Mouse (Mus musculus) thymus, postnatal 25 days (tissue): ENCODE measurements around the gene 2900026A02Rik.
"Not testable (repeated sequence)": the region's sequence is repeated elsewhere in the genome, so short reads cannot be mapped to it uniquely, and the experiment has no call there.

ENCODE experiments used
- DNase-seq: peaks from one replicate; pipeline ENCODE4 v3.0.0; 2022

2900026A02Rik gene

GRCm38 (mm10) chr5:113119861-113120465 is 101.1 kb downstream of the 2900026A02Rik start:
- DNase-seq: no peak

GRCm38 (mm10) chr5:113119291-113119690 is 101.7 kb downstream of the 2900026A02Rik start:
- DNase-seq: no peak

- no peak for DNase-seq
Observed at GRCm38 (mm10) chr5:113118695-113119094, 102.3 kb downstream of the 2900026A02Rik start.

- DNase-seq: no peak
Observed at GRCm38 (mm10) chr5:113117361-113117760, 103.7 kb downstream of the 2900026A02Rik start.

GRCm38 (mm10) chr5:113115896-113116295 is 105.1 kb downstream of the 2900026A02Rik start:
- no peak for DNase-seq

GRCm38 (mm10) chr5:113114264-113115225 is 106.5 kb downstream of the 2900026A02Rik start:
- DNase-seq: no peak

GRCm38 (mm10) chr5:113113120-113113519 is 107.9 kb downstream of the 2900026A02Rik start:
- no peak for DNase-seq

DNA sequence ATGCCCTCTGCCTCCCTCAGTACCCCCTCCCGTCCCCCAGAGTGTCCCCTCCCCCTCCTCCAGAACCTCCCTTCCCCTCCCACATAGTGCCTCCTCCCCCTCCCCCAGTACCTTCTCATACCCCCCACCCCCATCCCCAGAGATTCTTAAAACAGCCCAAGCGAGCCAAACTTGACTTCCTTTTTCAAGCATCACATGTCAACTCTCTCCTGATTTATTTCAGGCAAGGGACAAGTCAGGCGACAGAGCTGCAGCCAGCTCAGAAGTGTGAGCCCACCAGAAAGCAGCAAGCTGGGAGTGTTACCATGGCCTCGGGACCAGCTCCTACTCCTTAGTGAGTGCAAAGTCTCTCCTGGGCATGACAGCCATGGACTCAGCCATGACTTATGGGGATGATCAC is 109.7 kb downstream of the 2900026A02Rik start:
- no peak for DNase-seq

GRCm38 (mm10) chr5:113110929-113111328 is 110.1 kb downstream of the 2900026A02Rik start:
- no peak for DNase-seq

DNA sequence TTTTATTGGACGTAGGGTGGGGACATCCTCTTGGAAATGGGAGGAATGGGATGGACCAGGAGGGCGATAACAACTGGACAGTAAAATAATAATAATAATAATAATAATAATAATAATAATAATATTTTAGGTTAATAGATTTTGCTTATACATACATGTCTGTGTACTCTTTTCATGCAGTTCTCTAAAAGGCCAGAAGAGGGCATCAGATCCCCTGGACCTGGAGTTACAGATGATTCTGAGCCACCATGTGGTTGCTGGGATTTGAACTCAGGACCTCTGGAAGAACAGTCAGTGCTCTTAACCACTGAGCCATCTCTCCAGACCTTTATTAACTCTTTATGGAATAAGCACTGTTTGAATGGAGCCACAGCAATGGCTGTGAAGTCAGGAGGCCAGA is 111.4 kb downstream of the 2900026A02Rik start:
- not testable (repeated sequence) for DNase-seq

GRCm38 (mm10) chr5:113108165-113108764 is 112.8 kb downstream of the 2900026A02Rik start:
- DNase-seq: no peak

DNA sequence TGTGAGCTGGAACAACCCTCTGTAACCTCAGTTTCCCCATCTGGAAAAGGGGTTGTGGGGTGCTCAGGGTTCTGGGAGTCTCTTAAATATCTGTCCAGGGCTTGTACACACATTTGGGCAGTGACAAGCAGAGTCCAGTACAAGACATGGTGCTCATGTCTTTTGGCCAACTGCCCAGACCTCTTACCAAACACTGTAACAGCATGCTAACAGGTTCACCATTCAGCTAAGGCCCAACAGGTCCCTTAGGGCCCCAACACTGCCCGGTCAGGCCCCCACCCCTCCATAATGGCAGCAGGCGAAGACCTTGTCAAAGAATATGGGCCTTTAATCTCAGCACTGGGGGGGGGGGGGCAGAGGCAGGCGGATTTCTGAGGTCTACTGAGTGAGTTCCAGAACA is 113.3 kb downstream of the 2900026A02Rik start:
- DNase-seq: no peak

GRCm38 (mm10) chr5:113106594-113106993 is 114.4 kb downstream of the 2900026A02Rik start:
- no peak for DNase-seq

GRCm38 (mm10) chr5:113105481-113105880 is 115.6 kb downstream of the 2900026A02Rik start:
- no peak for DNase-seq

DNA sequence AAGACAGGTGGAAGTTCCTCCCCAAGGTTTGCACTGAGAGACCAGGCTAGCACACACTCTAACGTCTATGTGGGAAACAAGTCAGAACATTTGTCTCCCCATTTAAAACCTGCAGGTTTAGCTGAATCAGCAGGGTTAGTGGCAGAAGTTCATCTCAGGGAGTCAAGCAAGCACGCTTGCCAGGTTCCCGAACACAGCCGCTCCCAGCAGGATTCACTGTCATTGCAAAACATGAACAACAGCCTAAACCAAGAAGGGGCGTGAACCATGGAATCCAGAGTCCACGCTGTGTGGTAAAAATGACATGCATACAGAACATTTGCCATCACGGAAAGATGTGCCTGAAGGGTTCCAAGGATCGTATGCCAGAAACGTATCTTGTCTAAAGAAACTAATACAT is 116.0 kb downstream of the 2900026A02Rik start:
- no peak for DNase-seq

- DNase-seq: no peak
Observed at GRCm38 (mm10) chr5:113102455-113102854, 118.6 kb downstream of the 2900026A02Rik start.

DNA sequence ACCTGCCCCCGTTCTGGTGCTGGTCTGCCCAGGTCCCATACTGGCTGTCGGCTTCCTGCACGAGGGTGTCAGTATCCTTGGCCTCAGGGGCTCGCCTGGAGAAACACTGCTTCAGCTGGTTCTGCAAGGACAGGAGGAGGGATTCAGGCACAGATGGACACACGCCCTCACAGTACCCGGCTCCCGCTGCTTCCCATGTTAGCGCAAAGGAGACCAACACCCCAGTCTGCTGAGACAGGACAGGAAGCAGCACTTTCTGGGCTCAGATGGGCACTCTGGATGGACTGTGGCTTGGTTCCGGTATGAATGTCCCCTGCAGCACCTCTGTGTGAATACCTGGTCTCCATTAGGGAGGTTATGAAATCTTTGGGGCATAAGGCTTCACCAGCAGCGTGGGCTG is 119.6 kb downstream of the 2900026A02Rik start:
- DNase-seq: no peak

DNA sequence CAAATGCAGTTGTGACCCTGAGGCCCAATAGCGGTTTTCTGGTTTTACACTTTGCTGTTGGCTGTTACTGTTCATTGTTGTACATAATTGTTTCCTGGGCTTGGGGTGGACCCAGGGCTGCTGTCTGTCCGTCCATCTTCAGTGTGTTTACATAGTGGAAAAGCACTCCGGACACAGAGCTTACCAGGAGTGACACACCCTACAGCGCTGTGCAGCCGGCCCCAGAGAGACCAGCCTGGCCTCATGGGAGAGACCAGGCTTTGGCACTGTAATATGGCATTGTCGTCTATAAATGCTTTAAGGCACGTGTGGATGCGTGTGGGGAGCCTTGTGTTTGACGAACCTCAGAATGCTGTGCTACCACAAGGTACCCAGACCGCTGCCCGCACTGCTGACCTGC is 120.6 kb downstream of the 2900026A02Rik start:
- no peak for DNase-seq

- peak; percentile 82 for DNase-seq
Observed at GRCm38 (mm10) chr5:113099546-113099945, 121.5 kb downstream of the 2900026A02Rik start.

DNA sequence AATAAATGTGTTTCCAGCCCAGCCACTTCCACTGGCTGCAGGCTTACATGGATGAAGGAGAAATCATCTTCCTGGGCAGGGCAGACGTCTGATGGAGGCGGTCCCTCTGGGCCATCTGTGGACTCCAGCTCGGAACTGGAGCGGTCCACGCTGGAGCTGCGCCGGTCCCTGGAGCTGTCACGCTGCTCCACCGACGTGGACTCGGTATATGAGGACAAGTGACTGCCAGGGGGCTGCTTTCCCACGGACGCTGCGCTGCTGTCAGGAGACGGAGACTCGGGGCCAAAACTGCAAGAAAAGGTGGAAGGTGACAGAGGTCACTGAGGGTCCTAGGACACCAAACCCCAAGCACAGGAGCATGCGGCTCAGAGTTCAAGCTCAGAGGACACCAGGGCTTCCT is 123.5 kb downstream of the 2900026A02Rik start:
- DNase-seq: no peak

GRCm38 (mm10) chr5:113095456-113095855 is 125.6 kb downstream of the 2900026A02Rik start:
- DNase-seq: no peak

GRCm38 (mm10) chr5:113092406-113092805 is 128.6 kb downstream of the 2900026A02Rik start:
- no peak for DNase-seq

DNA sequence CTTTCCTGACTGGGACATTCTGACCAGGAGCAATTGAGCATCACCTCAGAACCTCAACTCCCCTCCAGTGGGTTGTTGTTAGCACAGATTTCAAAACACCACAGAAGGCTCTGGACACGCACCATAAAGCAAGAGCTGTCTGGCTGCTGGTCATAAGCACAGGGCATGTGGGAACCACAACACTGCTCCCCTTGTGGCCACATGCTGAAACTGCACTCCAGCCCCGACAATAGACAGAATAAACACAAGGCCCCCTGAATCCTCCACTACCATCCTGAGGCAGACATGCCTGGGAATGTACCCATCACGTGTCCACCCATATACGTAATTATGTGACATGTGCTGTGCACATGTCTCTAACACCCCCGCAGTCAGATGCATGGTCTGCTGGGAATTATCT is 129.9 kb downstream of the 2900026A02Rik start:
- DNase-seq: peak; percentile 37

- no peak for DNase-seq
Observed at GRCm38 (mm10) chr5:113090750-113091149, 130.3 kb downstream of the 2900026A02Rik start.
